Mouse (Mus musculus): ENCODE measurements around the gene Taf8.

DNA sequence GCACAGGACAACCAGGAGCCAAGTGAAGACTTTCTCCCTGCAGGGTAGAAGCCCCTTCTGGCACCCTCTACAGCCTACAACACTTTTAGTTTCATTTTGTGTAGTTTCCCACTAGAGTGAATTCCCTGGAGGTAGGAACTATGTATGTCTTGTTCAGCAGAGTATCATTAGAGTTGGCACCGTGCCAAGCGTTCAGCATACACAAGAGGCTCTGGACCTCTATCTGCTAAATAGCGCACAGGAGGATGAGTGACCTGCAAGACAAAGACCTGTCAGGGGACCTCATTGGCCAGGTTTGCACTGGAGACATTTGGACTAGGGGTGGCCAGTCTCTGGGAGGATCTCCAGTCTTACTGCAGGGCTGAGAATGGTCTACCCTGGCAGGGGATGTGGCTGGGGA, 16.3 kb downstream of the Taf8 start:
- TF ChIP-seq POLR2A (IDR thresholded peaks at IDR 0.05; ENCODE audit: insufficient read depth, low read depth, low read length) (no peak), CTCF (IDR thresholded peaks at IDR 0.05; ENCODE audit: insufficient read depth, low read depth, low read length) (no peak)

All from olfactory bulb, adult 2 months (tissue).